Mouse (Mus musculus) megakaryocyte, embryonic 14.5 days (primary cell): ENCODE results near the gene Islr2. TPM values are rescaled to one million over a fixed set of nuclear protein-coding genes. Genes with fewer than 3 reads are reported as not detected.

ENCODE experiments used
- H3K27me3 ChIP-seq: replicated peaks from 2 replicates; pipeline ENCODE3; 2012; ENCODE audit warnings: inconsistent platforms
- H3K36me3 ChIP-seq: replicated peaks from 2 replicates; pipeline ENCODE3; 2012; ENCODE audit warnings: low read length, inconsistent platforms, mixed read lengths
- H3K4me1 ChIP-seq: 2 replicates; pipeline ENCODE4 v1.6.1; 2012; ENCODE audit warnings: inconsistent platforms
- H3K4me3 ChIP-seq: replicated peaks from 2 replicates; pipeline ENCODE3; 2012; ENCODE audit warnings: moderate library complexity, mild to moderate bottlenecking, inconsistent platforms
- H3K9me3 ChIP-seq: 2 replicates; pipeline ENCODE4 v1.6.1; 2012; ENCODE audit warnings: inconsistent platforms
- FLI1 ChIP-seq: IDR thresholded peaks from 2 replicates; pipeline ENCODE4 v1.6.1; 2012; ENCODE audit warnings: low read length, inconsistent platforms, mixed read lengths
- GATA1 ChIP-seq: IDR thresholded peaks from 3 replicates; pipeline ENCODE4 v1.6.1; 2012; ENCODE audit warnings: mixed read lengths, low read length, inconsistent platforms, borderline replicate concordance
- polyA plus RNA-seq: library from polyadenylated mRNA; stranded (reverse); fragments of >175 nt; gene quantifications from 2 replicates; pipeline ENCODE4 v1.2.3, GENCODE M21; 2012; ENCODE audit warnings: low replicate concordance; ENCODE audit not compliant: insufficient read depth

Gene Islr2
- polyA plus RNA-seq, 1 experiment = 0.09 TPM

GRCm38 (mm10) chr9:58202676-58203453, 1.3 kb downstream of the Islr2 start:
- peaks cover 98% of the 10 kb centered on the region for H3K27me3 ChIP-seq
- TF ChIP-seq FLI1 (no peak), GATA1 (no peak)

GRCm38 (mm10) chr9:58201861-58202549, 2.1 kb downstream of the Islr2 start:
- no peaks in the 10 kb centered on the region for H3K36me3 ChIP-seq
- TF ChIP-seq GATA1 (no peak), FLI1 (no peak)

More at GRCm38 (mm10) chr9:58202676-58203453, 1.3 kb downstream of the Islr2 start:
- no peaks in the 10 kb centered on the region for H3K36me3 ChIP-seq
- no peaks in the 10 kb centered on the region for H3K9me3 ChIP-seq
- no peak overlapping the region for H3K4me3 ChIP-seq
- H3K4me1 ChIP-seq = peaks cover 44% of the 10 kb centered on the region

GRCm38 (mm10) chr9:58201091-58201842, 2.9 kb downstream of the Islr2 start:
- Histone ChIP-seq H3K9me3 (no peaks in the 10 kb centered on the region), H3K27me3 (peaks cover 100% of the 10 kb centered on the region), H3K4me1 (peaks cover 55% of the 10 kb centered on the region), H3K36me3 (no peaks in the 10 kb centered on the region), H3K4me3 (no peak overlapping the region)
- TF ChIP-seq GATA1 (no peak), FLI1 (no peak)

More at GRCm38 (mm10) chr9:58201861-58202549, 2.1 kb downstream of the Islr2 start:
- H3K27me3 ChIP-seq = peaks cover 100% of the 10 kb centered on the region
- H3K4me1 ChIP-seq = peaks cover 52% of the 10 kb centered on the region
- no peak overlapping the region for H3K4me3 ChIP-seq
- no peaks in the 10 kb centered on the region for H3K9me3 ChIP-seq

- Histone ChIP-seq H3K27me3 (peaks cover 100% of the 10 kb centered on the region), H3K36me3 (no peaks in the 10 kb centered on the region), H3K4me3 (no peak overlapping the region), H3K9me3 (no peaks in the 10 kb centered on the region), H3K4me1 (peaks cover 55% of the 10 kb centered on the region)
- TF ChIP-seq FLI1 (no peak), GATA1 (no peak)
These were observed 3.6 kb downstream of the Islr2 start for GRCm38 (mm10) chr9:58200270-58201090.

- H3K36me3 ChIP-seq = no peaks in the 10 kb centered on the region
These were observed 4.5 kb downstream of the Islr2 start for GRCm38 (mm10) chr9:58199381-58200269.

GRCm38 (mm10) chr9:58198801-58199371, 5.2 kb downstream of the Islr2 start:
- H3K9me3 ChIP-seq = no peaks in the 10 kb centered on the region
- H3K27me3 ChIP-seq = peaks cover 100% of the 10 kb centered on the region
- no peak overlapping the region for H3K4me3 ChIP-seq
- no peak for TF ChIP-seq GATA1
- TF ChIP-seq FLI1 = no peak
- no peaks in the 10 kb centered on the region for H3K36me3 ChIP-seq
- H3K4me1 ChIP-seq = peaks cover 45% of the 10 kb centered on the region

More at GRCm38 (mm10) chr9:58199381-58200269, 4.5 kb downstream of the Islr2 start:
- Histone ChIP-seq H3K4me1 (peaks cover 50% of the 10 kb centered on the region), H3K9me3 (no peaks in the 10 kb centered on the region), H3K4me3 (peak overlapping the region; percentile 70), H3K27me3 (peaks cover 100% of the 10 kb centered on the region)
- no peak for TF ChIP-seq FLI1
- no peak for TF ChIP-seq GATA1

- H3K36me3 ChIP-seq = no peaks in the 10 kb centered on the region
- peaks cover 41% of the 10 kb centered on the region for H3K4me1 ChIP-seq
- peaks cover 100% of the 10 kb centered on the region for H3K27me3 ChIP-seq
- TF ChIP-seq GATA1 = no peak
- no peak for TF ChIP-seq FLI1
- H3K4me3 ChIP-seq = peak overlapping the region; percentile 66
- H3K9me3 ChIP-seq = no peaks in the 10 kb centered on the region
These were observed 6.1 kb downstream of the Islr2 start for GRCm38 (mm10) chr9:58197781-58198701.
